Mouse (Mus musculus) left cerebral cortex, postnatal 25 days (tissue): ENCODE data around the gene Elavl1. TPM values are rescaled to one million over a fixed set of nuclear protein-coding genes. Genes with fewer than 3 reads are reported as not detected.

ENCODE experiments used
- DNase-seq, 2 experiments: peaks; one replicate each; pipeline ENCODE4 v3.0.0; 2022; ENCODE audit warnings: low spot score in 2 of 2, mixed read lengths in 1 of 2
- intact Hi-C: fragments of 180-260 bp; cut with DNase I; formaldehyde crosslinking; loops from one replicate; pipeline ENCODE4 v1.15.1; 2025
- total RNA-seq, 2 experiments: library from RNA; stranded (reverse); gene quantifications; 2 replicates each; pipeline ENCODE4 v1.2.3; 2021

Gene Elavl1
- total RNA-seq, 2 experiments from 2014 or later, result 72.2 to 76.6 TPM

DNA sequence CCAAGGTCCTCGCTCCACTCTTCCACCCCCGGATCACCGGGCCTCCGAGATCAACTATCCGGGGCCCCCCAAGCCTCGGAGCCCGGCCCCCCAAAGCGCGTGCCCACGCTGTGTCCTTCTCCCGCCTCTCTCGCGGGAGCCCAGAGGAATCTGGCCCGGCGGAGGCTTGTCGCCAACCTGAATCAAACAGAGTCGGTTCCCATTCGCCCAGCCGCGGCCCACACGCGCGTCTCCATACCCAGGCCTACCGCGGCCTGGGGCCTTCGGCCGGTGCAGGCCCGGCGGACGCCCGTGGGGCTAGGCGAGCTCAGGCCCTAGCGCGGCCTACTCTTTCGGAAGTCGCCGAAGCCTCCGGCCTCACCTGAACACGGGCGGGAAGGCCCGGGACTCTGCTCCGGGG is 688 bp downstream of the Elavl1 start:
- DNase-seq, result no peak
- intact Hi-C loops, result loop anchor here (2.0 to 10.0 kb wide), 3 partner anchors 47 to 160 kb away; partner anchors contain the start of genes Evi5l, Snapc2 and Timm44

DNA sequence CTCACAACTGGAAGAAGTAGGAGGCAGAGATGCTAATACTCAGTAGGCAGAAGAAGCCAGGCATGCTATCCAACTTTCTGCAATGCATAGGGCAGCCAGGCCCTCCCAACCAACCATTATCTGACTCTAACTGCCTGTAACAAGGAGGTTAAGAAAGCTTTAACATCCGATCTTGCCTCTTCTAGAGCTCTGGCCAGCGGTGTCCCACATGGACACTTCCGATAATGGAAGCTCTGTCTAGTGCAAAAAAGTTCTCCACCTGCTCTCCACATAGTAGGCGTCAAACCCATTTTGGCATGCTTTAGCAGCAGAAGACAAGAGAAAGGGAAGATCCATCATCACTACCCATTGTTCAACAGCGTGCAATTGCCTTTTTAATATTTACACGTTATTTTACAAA is 1.3 kb downstream of the Elavl1 start:
- intact Hi-C loops, result loop anchor here (2.0 to 10.0 kb wide), 3 partner anchors 47 to 159 kb away; partner anchors contain the start of genes Evi5l, Snapc2 and Timm44
- no peak for DNase-seq

DNA sequence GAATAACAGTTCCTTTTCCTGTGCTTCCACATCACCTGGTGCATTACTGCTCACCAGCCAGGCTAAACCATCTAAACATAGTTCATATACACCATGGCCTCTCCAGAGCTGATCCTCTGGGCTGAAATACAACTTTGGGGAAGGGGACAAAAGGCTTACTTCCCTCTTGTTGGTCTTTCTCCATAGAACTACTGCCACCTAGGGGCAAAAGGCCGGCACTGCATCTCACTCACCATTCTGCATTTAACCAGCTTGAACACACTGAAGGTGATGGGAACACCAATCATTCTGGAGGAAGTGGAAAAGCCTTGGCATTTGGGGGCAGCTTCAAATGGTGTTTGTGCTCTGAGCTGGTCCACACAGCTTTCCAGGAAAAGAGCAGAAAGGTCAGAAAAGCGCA is 2.7 kb downstream of the Elavl1 start:
- intact Hi-C loops, result loop anchor here (5.0 to 10.0 kb wide), 2 partner anchors 45 to 158 kb away; partner anchors contain the start of genes Evi5l and Timm44
- DNase-seq, result peak; percentile 85 to 90

DNA sequence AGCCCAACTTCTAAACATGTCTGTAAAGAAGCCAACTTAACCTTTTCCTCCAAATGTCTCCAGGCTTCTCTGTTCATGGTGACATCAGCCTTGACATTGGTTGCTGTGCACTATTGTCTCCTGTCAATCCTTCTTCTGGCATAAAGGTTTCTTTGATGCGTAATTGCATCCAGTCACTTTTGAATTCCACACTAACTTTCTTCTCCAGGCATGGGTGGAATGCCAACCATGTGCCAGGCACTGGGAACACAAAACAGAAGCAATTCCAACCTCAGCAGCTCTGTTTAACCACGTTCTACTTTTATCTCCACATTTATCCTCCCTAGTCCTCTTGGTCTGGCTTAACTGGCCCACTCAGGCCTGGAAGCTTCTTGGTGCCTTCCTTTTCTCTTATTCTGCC is 4.2 kb downstream of the Elavl1 start:
- intact Hi-C loops, result loop anchor here (5.0 to 10.0 kb wide), 2 partner anchors 44 to 156 kb away; partner anchors contain the start of genes Evi5l and Timm44
- no peak for DNase-seq

DNA sequence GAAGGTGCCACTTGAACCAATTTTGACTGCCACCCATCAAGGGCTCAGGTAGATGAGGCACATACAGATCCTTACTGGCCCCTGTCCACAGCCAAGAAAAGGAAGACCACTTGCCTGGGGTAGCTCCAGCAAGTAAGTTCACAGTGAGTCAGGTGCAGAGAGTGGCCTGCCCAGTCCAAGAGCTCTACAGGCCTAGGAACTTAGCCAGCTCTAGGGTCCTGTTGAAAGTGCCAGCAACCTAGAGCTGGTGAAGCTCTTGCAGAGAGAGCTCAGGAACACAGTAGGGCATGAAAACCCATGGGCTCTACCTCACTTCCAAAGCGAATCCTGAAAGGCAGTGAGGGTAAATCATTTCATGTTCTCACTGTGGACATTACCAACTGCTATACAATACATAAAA is 4.8 kb downstream of the Elavl1 start:
- intact Hi-C loops, result loop anchor here (5.0 to 10.0 kb wide), 2 partner anchors 43 to 156 kb away; partner anchors contain the start of genes Evi5l and Timm44
- no peak for DNase-seq

DNA sequence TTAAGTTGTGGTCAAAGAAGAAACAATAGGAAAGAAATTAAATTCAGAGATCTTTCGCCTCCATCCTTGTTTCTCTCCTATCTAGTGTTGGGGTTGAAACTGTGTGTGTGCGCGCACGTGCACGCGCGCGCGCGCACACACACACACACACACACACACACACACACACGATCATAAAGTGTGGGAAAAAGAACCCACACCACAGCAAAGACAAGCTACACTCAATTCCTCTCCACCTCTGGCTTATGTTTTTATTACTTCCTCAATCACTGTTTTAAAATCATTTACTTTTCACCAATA is 5.7 kb downstream of the Elavl1 start:
- DNase-seq, result no peak
- intact Hi-C loops, result no loop called here

DNA sequence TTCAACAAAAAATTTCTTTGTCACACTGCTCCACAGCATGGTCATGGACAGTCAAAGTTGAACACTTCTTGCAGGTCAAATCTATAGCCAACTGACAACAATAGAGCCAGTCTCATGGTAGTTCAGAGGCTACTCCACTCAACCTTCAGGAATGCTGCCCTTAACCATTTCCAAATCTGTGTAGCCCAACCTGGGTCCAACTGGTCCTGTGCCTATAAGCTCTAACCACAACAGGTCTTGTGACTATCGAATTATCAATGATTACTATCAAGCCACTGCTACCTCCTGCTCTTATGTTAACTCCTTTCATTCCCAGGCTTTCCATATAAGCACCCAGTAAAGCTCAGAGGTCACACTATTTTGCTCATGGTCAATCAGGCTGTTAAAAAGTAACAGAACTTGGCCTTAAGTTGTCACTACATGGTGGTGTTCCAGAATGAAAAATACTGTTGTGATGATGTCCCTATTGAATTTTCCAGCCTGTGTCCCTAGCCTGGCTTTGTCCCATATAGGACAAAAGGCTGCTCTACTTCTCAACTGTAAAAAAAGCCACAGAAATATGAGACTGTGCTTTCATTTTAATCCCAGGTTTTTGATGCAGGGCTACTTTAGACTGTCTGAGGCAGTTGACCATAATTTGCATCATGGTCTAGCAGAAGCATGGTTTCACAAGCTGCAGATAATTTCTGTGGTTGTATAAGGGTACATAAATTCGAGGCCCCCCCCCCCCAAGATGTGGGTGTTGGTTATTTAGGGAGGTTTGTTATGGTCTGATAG is 6.2 kb downstream of the Elavl1 start:
- intact Hi-C loops, result no loop called here
- no peak for DNase-seq

DNA sequence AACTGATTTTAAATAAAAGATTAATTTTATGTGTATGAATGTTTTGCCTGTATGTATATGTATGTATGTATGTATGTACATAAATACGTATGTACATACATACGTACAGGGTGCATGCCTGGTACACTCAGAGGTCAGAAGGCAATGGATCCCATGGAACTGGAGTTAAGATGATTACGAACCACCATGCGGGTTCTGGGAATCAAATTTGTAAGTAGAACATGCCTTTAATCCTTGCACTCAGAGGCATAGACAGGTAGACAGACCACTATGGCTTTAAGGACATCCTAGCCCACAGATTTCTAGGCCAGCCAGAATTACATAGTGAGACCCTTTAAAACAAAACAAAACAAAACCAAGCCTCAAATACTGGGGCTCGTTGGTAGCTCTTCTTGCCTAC is 7.1 kb downstream of the Elavl1 start:
- DNase-seq, result no peak
- intact Hi-C loops, result no loop called here

DNA sequence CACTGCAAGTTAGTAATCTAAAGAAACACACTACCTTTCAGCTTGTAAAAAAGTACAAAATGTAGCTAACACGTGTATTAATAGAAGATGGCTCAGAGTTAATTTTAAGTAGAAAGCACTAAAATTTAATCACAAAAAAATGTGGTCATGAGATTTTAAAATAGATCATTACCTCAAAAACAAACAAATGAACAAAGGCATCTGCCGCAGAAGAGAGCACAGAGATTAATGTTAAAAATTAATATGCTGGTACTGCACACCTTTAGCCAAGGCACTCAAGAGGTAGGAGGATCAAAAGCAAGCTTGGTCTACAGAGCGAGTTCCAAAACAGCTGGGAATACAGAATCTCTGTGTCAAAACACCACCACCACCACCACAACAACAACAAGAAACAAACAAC is 10.4 kb downstream of the Elavl1 start:
- intact Hi-C loops, result no loop called here
- no peak for DNase-seq

DNA sequence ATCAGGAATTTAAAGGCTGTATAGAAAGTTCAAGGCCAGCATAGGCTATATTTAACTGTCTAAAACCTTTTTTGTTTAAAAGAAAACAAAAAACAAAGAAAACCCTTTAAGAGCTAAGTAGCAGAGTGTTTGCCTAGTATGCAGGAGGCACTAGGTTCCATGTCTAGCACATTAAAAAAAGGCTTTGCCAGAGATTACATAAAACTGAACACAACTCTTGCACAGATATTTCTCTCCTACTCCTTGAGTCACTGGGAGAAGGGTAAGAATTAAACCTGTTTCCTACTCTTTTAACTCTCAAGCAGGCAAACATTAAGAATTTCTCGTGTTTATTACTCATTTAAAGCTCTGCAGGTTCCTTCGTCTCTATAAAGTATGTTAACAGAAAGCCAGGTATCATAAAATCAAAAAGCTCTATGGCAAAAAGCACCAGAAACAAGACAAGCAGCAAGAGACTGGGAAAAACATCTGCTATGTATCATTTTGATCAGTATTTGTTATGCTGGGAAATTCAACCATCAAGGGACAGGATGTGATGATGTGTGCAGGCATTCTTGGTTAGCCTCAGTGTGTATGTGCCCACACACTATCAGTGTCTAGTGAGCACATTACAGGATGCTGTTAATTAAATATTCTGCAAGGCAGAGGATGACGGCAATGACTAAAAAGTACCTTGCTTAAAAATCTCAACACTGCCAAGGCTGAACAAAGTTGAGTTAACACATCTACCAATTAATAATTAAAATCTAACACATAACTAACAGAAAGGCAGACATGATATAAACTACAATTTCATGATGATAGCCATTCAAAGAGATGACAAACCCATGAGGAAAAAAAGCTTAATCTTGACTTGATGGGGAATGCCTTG is 11.7 kb downstream of the Elavl1 start:
- intact Hi-C loops, result no loop called here
- DNase-seq, result peak in 1 of 2 experiments; percentile 39

DNA sequence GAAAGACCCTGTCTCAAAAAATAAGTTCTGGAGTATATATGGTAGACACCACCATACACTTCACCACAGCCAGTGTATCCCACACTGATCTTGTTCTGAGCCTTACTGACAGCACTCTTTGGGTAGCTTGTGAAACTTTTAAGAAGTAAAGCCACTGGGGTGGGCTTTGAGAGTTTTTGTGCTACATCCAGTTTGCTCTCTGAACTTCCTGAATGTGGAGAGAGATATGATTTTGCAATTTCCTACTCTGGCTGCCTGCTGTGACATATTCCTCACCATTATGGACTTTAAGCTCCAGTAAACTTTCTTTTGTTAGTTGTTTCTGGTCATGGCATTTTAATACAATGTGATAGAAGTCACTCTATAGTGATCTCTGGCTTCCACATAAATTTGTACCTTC is 13.1 kb downstream of the Elavl1 start:
- intact Hi-C loops, result no loop called here

DNA sequence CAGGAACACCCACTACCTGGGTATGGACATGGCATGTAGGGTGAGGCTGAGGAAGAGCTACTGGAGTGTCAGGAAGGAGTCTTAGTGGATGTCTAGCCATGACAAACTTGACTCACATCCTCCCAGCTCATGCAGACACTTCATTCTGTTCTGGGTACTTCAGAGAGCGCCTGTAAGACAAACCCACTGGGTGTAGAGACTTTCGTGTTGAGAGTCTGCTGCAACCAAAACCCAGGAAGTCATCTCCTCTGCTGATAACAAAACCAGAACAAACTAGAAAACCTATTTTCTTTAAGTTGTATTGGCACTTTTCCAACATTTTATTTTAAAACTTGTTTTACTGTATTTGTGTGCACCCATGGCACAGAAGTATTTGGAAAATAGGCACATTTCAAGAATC is 19.4 kb downstream of the Elavl1 start:
- no peak for DNase-seq
- intact Hi-C loops, result no loop called here

More for the DNA sequence above, 13.1 kb downstream of the Elavl1 start:
- DNase-seq, result no peak

DNA sequence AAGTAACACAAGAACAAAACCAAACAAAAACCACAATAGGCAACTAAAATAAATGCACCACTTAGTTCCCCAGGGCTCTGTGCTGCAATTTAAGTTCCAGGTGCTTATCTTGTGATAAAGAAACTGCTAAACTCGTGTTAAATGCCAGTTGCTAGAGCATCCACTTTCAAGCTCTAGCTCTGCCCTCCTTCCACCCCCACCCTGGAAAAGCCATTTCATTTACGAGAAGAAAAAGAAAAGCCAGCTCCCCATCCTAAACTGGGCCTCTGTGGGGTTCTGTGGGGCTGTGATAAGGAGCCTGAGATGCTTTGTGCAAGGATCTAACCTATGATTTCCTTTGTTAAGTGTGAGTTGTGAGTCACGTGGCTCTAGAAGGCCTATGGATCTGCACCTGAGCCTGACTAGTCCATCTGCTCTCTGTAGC is 21.1 kb downstream of the Elavl1 start:
- no peak for DNase-seq
- intact Hi-C loops, result no loop called here

DNA sequence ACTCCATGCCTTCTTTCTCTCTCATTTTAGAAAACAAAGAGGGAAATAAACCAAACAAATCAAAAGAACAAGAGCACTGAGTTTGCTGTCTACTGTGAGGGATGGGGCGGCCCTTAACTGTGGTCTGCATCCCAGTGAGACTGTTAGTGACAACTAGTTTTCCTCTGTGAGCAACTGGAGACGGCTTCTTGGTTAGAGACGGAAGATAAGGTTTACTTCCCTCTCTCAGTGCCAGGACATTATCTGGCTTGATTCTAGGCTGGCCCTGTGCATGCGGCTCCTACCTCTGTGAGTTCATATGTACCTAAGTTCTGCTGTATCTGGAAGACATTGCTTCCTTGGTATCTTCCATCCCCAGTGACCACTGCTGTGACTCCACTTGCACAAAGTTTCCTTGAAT is 27.4 kb downstream of the Elavl1 start:
- intact Hi-C loops, result no loop called here
- no peak for DNase-seq

DNA sequence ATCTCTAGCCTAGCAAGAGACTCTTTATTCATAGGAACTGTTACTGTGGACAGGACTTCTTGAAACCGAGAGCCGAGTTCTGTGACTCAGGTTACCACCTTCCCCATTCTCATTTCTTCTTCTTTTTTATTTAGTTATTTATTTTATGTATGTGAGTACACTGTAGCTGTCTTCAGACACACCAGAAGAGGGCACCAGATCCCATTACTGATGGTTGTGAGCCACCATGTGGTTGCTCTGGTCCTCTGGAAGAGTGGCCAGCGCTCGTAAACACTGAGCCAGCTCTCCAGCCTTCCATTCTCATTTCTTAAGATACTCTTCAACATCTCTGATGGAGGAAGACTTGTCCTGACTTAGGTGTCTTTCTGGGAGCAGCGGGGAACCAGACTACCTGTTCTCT is 32.5 kb downstream of the Elavl1 start:
- intact Hi-C loops, result no loop called here
- no peak for DNase-seq

DNA sequence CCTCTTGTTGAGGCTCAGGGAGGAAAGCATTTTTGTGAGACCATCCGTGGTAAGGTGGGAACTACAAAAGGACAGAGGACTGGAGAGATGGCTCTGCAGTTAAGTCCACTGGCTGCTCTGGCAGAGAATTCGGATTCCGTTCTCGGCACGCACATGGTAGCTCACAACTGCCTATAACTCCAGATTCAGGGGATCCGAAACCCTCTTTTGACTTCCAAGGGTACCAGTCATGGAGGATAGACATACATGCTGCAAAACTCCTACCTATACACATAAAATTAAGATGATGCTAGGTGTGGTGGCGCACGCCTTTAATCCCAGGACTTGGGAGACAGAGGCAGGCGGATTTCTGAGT is 49.1 kb downstream of the Elavl1 start:
- no peak for DNase-seq
- intact Hi-C loops, result loop anchor here (5.0 kb wide), 1 partner anchor 46 kb away; no protein-coding TSS in a partner anchor

DNA sequence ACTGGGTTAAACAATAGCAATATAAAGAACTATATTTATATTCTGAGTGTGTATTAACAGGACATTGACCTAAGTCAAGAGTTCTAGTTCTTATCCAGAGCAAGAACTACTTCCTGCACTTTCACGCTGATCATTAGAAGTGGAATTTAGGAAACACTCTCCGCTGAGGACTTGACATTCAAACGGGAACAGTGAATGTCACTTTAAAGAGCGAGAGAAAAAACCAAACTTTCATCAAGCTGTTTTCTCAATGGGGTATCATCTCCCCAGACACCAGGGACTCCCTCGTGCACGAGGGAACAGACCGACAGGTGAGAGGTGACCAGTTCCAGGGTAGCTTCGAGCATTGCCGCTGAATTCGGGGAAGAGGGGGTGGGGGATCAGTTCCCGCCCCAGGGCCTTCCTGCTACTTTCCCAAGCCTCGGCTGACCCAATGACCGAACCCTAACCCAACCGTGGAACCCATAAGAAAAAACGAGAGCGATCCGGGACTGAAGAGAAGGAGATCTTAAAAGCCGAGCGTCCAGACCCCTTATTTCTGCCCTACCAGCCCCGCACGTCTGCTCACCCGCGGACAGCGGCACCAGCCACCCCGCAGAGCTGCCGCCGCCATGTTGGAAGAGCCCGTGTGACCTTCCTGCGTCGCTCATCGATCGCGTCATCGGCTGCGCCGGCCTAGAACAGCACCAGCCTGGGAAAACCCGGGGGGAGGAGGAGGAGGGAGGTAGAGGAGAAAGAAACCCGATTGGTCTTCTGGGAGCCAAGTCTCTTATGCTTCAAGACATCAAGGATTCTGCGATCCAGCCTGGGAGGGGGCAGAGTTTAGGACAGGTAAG is 49.7 kb downstream of the Elavl1 start, which contains the start of gene Timm44:
Timm44 (minus strand) TSS at position 639 of the 836 bp plus-strand sequence.
- DNase-seq, result peak; percentile 96 to 99
- intact Hi-C loops, result loop anchor here (5.0 kb wide), 1 partner anchor 47 kb away; no protein-coding TSS in a partner anchor

DNA sequence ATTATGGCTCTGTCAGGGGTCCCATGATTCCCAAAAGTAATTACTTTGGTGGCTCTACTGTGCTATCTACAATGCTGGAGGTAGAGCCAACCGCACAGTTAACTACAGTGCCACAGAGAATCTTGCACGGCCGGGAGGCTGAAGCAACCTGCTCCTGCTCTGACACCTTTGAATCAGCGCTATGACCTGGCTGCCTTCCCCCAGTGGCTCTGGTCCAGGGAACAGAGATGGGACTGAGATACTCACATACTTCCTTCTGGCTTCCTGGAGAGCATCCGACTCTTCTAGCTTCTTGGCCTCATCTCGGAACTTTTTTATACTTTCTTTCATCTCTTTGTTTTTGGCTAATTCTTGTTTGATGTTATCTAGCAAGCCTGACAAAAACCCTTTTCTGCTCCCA is 55.6 kb downstream of the Elavl1 start:
- no peak for DNase-seq
- intact Hi-C loops, result loop anchor here (10.0 kb wide), 1 partner anchor 135 kb away; no protein-coding TSS in a partner anchor

DNA sequence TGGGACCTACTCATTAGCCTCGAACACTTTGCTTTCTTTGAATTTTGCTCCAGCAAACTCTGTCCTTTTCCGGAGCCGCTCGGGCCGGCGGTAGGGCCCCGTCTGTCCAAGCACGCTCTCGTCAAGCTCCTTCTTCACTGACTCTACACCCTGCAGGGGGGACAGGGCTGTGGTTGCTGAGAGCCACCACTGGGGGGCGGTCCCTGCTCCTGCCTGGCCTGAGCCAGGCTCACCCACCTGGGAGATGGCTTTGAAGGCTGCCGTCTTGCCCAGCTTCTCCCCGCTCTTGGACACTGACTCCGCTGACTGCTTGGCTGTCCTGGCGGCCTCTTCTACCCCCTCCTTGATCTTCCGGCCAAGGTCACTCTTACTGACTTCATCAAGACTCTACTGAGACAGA is 57.6 kb downstream of the Elavl1 start:
- no peak for DNase-seq
- intact Hi-C loops, result loop anchor here (10.0 kb wide), 1 partner anchor 137 kb away; no protein-coding TSS in a partner anchor
